Mouse (Mus musculus): ENCODE measurements around the gene 2610028H24Rik. TPM values are rescaled to one million over a fixed set of nuclear protein-coding genes. Genes with fewer than 3 reads are reported as not detected.

The 2610028H24Rik gene
- not detected in 2 replicates for polyA plus RNA-seq (2014; fragmentation: Nextera tagmentation; extraction: Ambion mirVana)

GRCm38 (mm10) chr10:76448851-76449250, at the start of gene 2610028H24Rik:
Gene 2610028H24Rik, plus strand, starts transcription at chr10:76449081.
- ATAC-seq (ENCODE audit: low FRiP score, low TSS enrichment): no peak
- no peaks in the 10 kb centered on the region for H3K27me3 ChIP-seq (ENCODE audit: control insufficient read depth, insufficient read depth, low read length)
- no peak within 1 kb of the TSS for H3K27ac ChIP-seq (ENCODE audit: low read depth, low read length)
- no peak within 1 kb of the TSS for H3K4me3 ChIP-seq (ENCODE audit: low read length)
- 67% methylated on average over 5 of the region's 5 CpGs for WGBS
- H3K4me1 ChIP-seq (ENCODE audit: control insufficient read depth, insufficient read depth, low read length): peaks cover 2% of the 10 kb centered on the region; the same call in 1 of the 2 replicates
- H3K4me2 ChIP-seq (replicated peaks; ENCODE audit: low read depth, low read length): no peak within 1 kb of the TSS
- H3K9ac ChIP-seq (ENCODE audit: low read depth, low read length): no peak within 1 kb of the TSS
- no peaks in the 10 kb centered on the region for H3K36me3 ChIP-seq (ENCODE audit: control insufficient read depth, insufficient read depth, low read length)
- H3K9me3 ChIP-seq (ENCODE audit: control insufficient read depth, low read length): no peaks in the 10 kb centered on the region

- H3K9me3 ChIP-seq (ENCODE audit: control insufficient read depth, low read length): no peaks in the 10 kb centered on the region
- peaks cover 80% of the 10 kb centered on the region for H3K36me3 ChIP-seq (ENCODE audit: control insufficient read depth, insufficient read depth, low read length)
- no peak overlapping the region for H3K4me3 ChIP-seq (ENCODE audit: low read length)
- H3K9ac ChIP-seq (ENCODE audit: low read depth, low read length): no peak overlapping the region
- H3K4me2 ChIP-seq (replicated peaks; ENCODE audit: low read depth, low read length): no peak overlapping the region
- no peaks in the 10 kb centered on the region for H3K27me3 ChIP-seq (ENCODE audit: control insufficient read depth, insufficient read depth, low read length)
- WGBS: 58% methylated on average over 10 of the region's 10 CpGs
- no peaks in the 10 kb centered on the region for H3K4me1 ChIP-seq (ENCODE audit: control insufficient read depth, insufficient read depth, low read length)
- no peak overlapping the region for H3K27ac ChIP-seq (ENCODE audit: low read depth, low read length)
- no peak for ATAC-seq (ENCODE audit: low FRiP score, low TSS enrichment)
These were observed 40.4 kb upstream of the 2610028H24Rik start for GRCm38 (mm10) chr10:76408520-76408919.

- Histone ChIP-seq H3K27me3 (ENCODE audit: control insufficient read depth, insufficient read depth, low read length) (no peaks in the 10 kb centered on the region), H3K27ac (ENCODE audit: low read depth, low read length) (no peak overlapping the region), H3K9ac (ENCODE audit: low read depth, low read length) (no peak overlapping the region), H3K4me2 (replicated peaks; ENCODE audit: low read depth, low read length) (no peak overlapping the region), H3K36me3 (ENCODE audit: control insufficient read depth, insufficient read depth, low read length) (peaks cover 73% of the 10 kb centered on the region), H3K4me3 (ENCODE audit: low read length) (no peak overlapping the region), H3K4me1 (ENCODE audit: control insufficient read depth, insufficient read depth, low read length) (no peaks in the 10 kb centered on the region), H3K9me3 (ENCODE audit: control insufficient read depth, low read length) (no peaks in the 10 kb centered on the region)
- 82% methylated on average over 12 of the region's 12 CpGs for WGBS
- no peak for ATAC-seq (ENCODE audit: low FRiP score, low TSS enrichment)
These were observed 32.1 kb upstream of the 2610028H24Rik start for GRCm38 (mm10) chr10:76416811-76417210.

- Histone ChIP-seq H3K4me2 (replicated peaks; ENCODE audit: low read depth, low read length) (no peak overlapping the region), H3K27me3 (ENCODE audit: control insufficient read depth, insufficient read depth, low read length) (no peaks in the 10 kb centered on the region), H3K9me3 (ENCODE audit: control insufficient read depth, low read length) (no peaks in the 10 kb centered on the region), H3K4me1 (ENCODE audit: control insufficient read depth, insufficient read depth, low read length) (no peaks in the 10 kb centered on the region), H3K27ac (ENCODE audit: low read depth, low read length) (no peak overlapping the region), H3K9ac (ENCODE audit: low read depth, low read length) (no peak overlapping the region), H3K36me3 (ENCODE audit: control insufficient read depth, insufficient read depth, low read length) (peaks cover 95% of the 10 kb centered on the region), H3K4me3 (ENCODE audit: low read length) (no peak overlapping the region)
- 96% methylated on average over 7 of the region's 7 CpGs for WGBS
- ATAC-seq (ENCODE audit: low FRiP score, low TSS enrichment): no peak
These were observed 23.2 kb upstream of the 2610028H24Rik start for GRCm38 (mm10) chr10:76425674-76426073.

GRCm38 (mm10) chr10:76433925-76434324, 15.0 kb upstream of the 2610028H24Rik start:
- ATAC-seq (ENCODE audit: low FRiP score, low TSS enrichment): no peak
- 96% methylated on average over 11 of the region's 11 CpGs for WGBS

GRCm38 (mm10) chr10:76439107-76439890, 9.6 kb upstream of the 2610028H24Rik start:
- peaks cover 17% of the 10 kb centered on the region for H3K4me1 ChIP-seq (ENCODE audit: control insufficient read depth, insufficient read depth, low read length)
- no peak for ATAC-seq (ENCODE audit: low FRiP score, low TSS enrichment)
- no peak overlapping the region for H3K27ac ChIP-seq (ENCODE audit: low read depth, low read length)
- H3K4me2 ChIP-seq (replicated peaks; ENCODE audit: low read depth, low read length): no peak overlapping the region
- no peaks in the 10 kb centered on the region for H3K27me3 ChIP-seq (ENCODE audit: control insufficient read depth, insufficient read depth, low read length)
- H3K9ac ChIP-seq (ENCODE audit: low read depth, low read length): no peak overlapping the region
- 97% methylated on average over 9 of the region's 9 CpGs for WGBS
- H3K36me3 ChIP-seq (ENCODE audit: control insufficient read depth, insufficient read depth, low read length): peaks cover 47% of the 10 kb centered on the region
- no peaks in the 10 kb centered on the region for H3K9me3 ChIP-seq (ENCODE audit: control insufficient read depth, low read length)
- no peak overlapping the region for H3K4me3 ChIP-seq (ENCODE audit: low read length)

More at GRCm38 (mm10) chr10:76433925-76434324, 15.0 kb upstream of the 2610028H24Rik start:
- no peaks in the 10 kb centered on the region for H3K27me3 ChIP-seq (ENCODE audit: control insufficient read depth, insufficient read depth, low read length)
- peaks cover 87% of the 10 kb centered on the region for H3K36me3 ChIP-seq (ENCODE audit: control insufficient read depth, insufficient read depth, low read length)
- no peak overlapping the region for H3K27ac ChIP-seq (ENCODE audit: low read depth, low read length)
- H3K4me2 ChIP-seq (replicated peaks; ENCODE audit: low read depth, low read length): no peak overlapping the region
- no peaks in the 10 kb centered on the region for H3K4me1 ChIP-seq (ENCODE audit: control insufficient read depth, insufficient read depth, low read length)
- no peak overlapping the region; the same call in 1 of the 2 replicates for H3K9ac ChIP-seq (ENCODE audit: low read depth, low read length)
- no peak overlapping the region for H3K4me3 ChIP-seq (ENCODE audit: low read length)
- no peaks in the 10 kb centered on the region for H3K9me3 ChIP-seq (ENCODE audit: control insufficient read depth, low read length)

GRCm38 (mm10) chr10:76440281-76440680, 8.6 kb upstream of the 2610028H24Rik start, which contains the start of gene AC141477.1:
Gene AC141477.1, minus strand, starts transcription at chr10:76440444.
- Histone ChIP-seq H3K27ac (ENCODE audit: low read depth, low read length) (no peak within 1 kb of the TSS), H3K4me3 (ENCODE audit: low read length) (no peak within 1 kb of the TSS; the same call in 1 of the 2 replicates), H3K9me3 (ENCODE audit: control insufficient read depth, low read length) (no peaks in the 10 kb centered on the region), H3K4me1 (ENCODE audit: control insufficient read depth, insufficient read depth, low read length) (peaks cover 17% of the 10 kb centered on the region), H3K27me3 (ENCODE audit: control insufficient read depth, insufficient read depth, low read length) (no peaks in the 10 kb centered on the region), H3K4me2 (replicated peaks; ENCODE audit: low read depth, low read length) (no peak within 1 kb of the TSS), H3K36me3 (ENCODE audit: control insufficient read depth, insufficient read depth, low read length) (peaks cover 37% of the 10 kb centered on the region), H3K9ac (ENCODE audit: low read depth, low read length) (no peak within 1 kb of the TSS)
- 98% methylated on average over 17 of the region's 17 CpGs for WGBS
- ATAC-seq (ENCODE audit: low FRiP score, low TSS enrichment): no peak

GRCm38 (mm10) chr10:76442178-76443088, 6.4 kb upstream of the 2610028H24Rik start, which contains the start of gene Pcnt:
Gene Pcnt, minus strand, starts transcription at chr10:76442786.
- H3K9me3 ChIP-seq (ENCODE audit: control insufficient read depth, low read length): no peaks in the 10 kb centered on the region
- H3K4me2 ChIP-seq (replicated peaks; ENCODE audit: low read depth, low read length): peak within 1 kb of the TSS; percentile 77
- peak within 1 kb of the TSS; percentile 93 for H3K4me3 ChIP-seq (ENCODE audit: low read length)
- H3K4me1 ChIP-seq (ENCODE audit: control insufficient read depth, insufficient read depth, low read length): peaks cover 17% of the 10 kb centered on the region
- peak; percentile 99 for ATAC-seq (ENCODE audit: low FRiP score, low TSS enrichment)
- peak within 1 kb of the TSS; percentile 91 for H3K9ac ChIP-seq (ENCODE audit: low read depth, low read length)
- WGBS: under 1% methylated on average over 77 of the region's 78 CpGs
- H3K27ac ChIP-seq (ENCODE audit: low read depth, low read length): peak within 1 kb of the TSS; percentile 96
- peaks cover 19% of the 10 kb centered on the region for H3K36me3 ChIP-seq (ENCODE audit: control insufficient read depth, insufficient read depth, low read length)
- no peaks in the 10 kb centered on the region for H3K27me3 ChIP-seq (ENCODE audit: control insufficient read depth, insufficient read depth, low read length)

Data from kidney, embryonic 14.5 days (tissue).